Mouse (Mus musculus) heart, embryonic 15.5 days (tissue): ENCODE measurements around the gene Fam184b. TPM values are rescaled to one million over a fixed set of nuclear protein-coding genes. Genes with fewer than 3 reads are reported as not detected.

Experiments
- ATAC-seq: fragments of 200-750 bp; cut with Nextera tagmentation; replicated peaks from 2 replicates; pipeline ENCODE4 v1.8.0; 2017; ENCODE audit warnings: low read depth, moderate TSS enrichment; ENCODE audit not compliant: insufficient number of reproducible peaks, insufficient read depth, low FRiP score
- H3K27ac ChIP-seq: fragments of 300-500 bp; sonication (generic); 2 replicates; pipeline ENCODE4 v1.5.1; 2015; ENCODE audit warnings: mild to moderate bottlenecking, inconsistent platforms
- H3K27me3 ChIP-seq: fragments of 300-500 bp; sonication (generic); 2 replicates; pipeline ENCODE4 v1.6.1; 2015; ENCODE audit warnings: inconsistent platforms
- H3K36me3 ChIP-seq: fragments of 300-500 bp; sonication (generic); 2 replicates; pipeline ENCODE4 v1.6.1; 2015; ENCODE audit warnings: mild to moderate bottlenecking, inconsistent platforms
- H3K4me1 ChIP-seq: fragments of 300-500 bp; sonication (generic); replicated peaks from 2 replicates; pipeline ENCODE4 v1.6.1; 2015; ENCODE audit warnings: inconsistent platforms
- H3K4me2 ChIP-seq: fragments of 300-500 bp; sonication (generic); 2 replicates; pipeline ENCODE4 v1.6.1; 2015; ENCODE audit warnings: inconsistent platforms, mild to moderate bottlenecking, moderate library complexity
- H3K4me3 ChIP-seq: fragments of 300-500 bp; sonication (generic); 2 replicates; pipeline ENCODE4 v1.5.1; 2015; ENCODE audit warnings: mild to moderate bottlenecking, inconsistent platforms
- H3K9ac ChIP-seq: fragments of 300-500 bp; sonication (generic); 2 replicates; pipeline ENCODE4 v1.6.1; 2015; ENCODE audit warnings: mild to moderate bottlenecking, inconsistent platforms
- H3K9me3 ChIP-seq: fragments of 300-500 bp; sonication (generic); replicated peaks from 2 replicates; pipeline ENCODE4 v1.6.1; 2016; ENCODE audit warnings: inconsistent platforms
- WGBS: fragments of 180-500 bp; shearing (Covaris S2); methylation state at CpG from one replicate; pipeline ENCODE4 v1.1.7; 2015; ENCODE audit warnings: mixed read lengths; 5-methylcytosine and 5-hydroxymethylcytosine counted together
- polyA plus RNA-seq: library from polyadenylated mRNA; unstranded; fragments of >200 nt; fragmentation: Nextera tagmentation; extraction: Ambion mirVana; gene quantifications from 2 replicates; pipeline ENCODE4 v1.2.1, GENCODE M21; 2015

Fam184b gene
- polyA plus RNA-seq, 1 experiment from 2014 or later, result 0.24 TPM

GRCm38 (mm10) chr5:45482607-45483006, 156.8 kb downstream of the Fam184b start:
- H3K4me2 ChIP-seq, result no peak overlapping the region
- H3K4me1 ChIP-seq, result no peaks in the 10 kb centered on the region
- H3K36me3 ChIP-seq, result no peaks in the 10 kb centered on the region
- H3K27ac ChIP-seq, result no peak overlapping the region
- H3K9me3 ChIP-seq, result no peaks in the 10 kb centered on the region
- no peak overlapping the region for H3K9ac ChIP-seq
- no peak for ATAC-seq
- 0 out of 2 replicates have a peak, but pooled peaks cover 6% of the 10 kb centered on the region for H3K27me3 ChIP-seq
- no peak overlapping the region for H3K4me3 ChIP-seq
- WGBS, result 54% methylated on average over 3 of the region's 3 CpGs

- Histone ChIP-seq H3K4me3 (no peak overlapping the region), H3K9me3 (no peaks in the 10 kb centered on the region), H3K4me1 (0 out of 2 replicates have a peak, but pooled peaks cover 3% of the 10 kb centered on the region), H3K27ac (no peak overlapping the region), H3K36me3 (no peaks in the 10 kb centered on the region), H3K4me2 (no peak overlapping the region), H3K27me3 (0 out of 2 replicates have a peak, but pooled peaks cover 6% of the 10 kb centered on the region), H3K9ac (no peak overlapping the region)
- whole genome bisulfite sequencing, result 84% methylated on average over 2 of the region's 2 CpGs
- no peak for ATAC-seq
Measured at GRCm38 (mm10) chr5:45481125-45481524, 158.3 kb downstream of the Fam184b start.

GRCm38 (mm10) chr5:45480066-45480465, 159.3 kb downstream of the Fam184b start:
- no peak for ATAC-seq
- H3K27ac ChIP-seq, result no peak overlapping the region
- 76% methylated on average over 1 of the region's 1 CpGs for WGBS

More at GRCm38 (mm10) chr5:45480066-45480465, 159.3 kb downstream of the Fam184b start:
- Histone ChIP-seq H3K4me3 (no peak overlapping the region), H3K9ac (no peak overlapping the region), H3K4me1 (0 out of 2 replicates have a peak, but pooled peaks cover 3% of the 10 kb centered on the region), H3K4me2 (no peak overlapping the region), H3K36me3 (no peaks in the 10 kb centered on the region), H3K27me3 (0 out of 2 replicates have a peak, but pooled peaks cover 6% of the 10 kb centered on the region), H3K9me3 (no peaks in the 10 kb centered on the region)

Other genes with a start within 250 kb of the Fam184b start
- 100 and 106 TPM in 2 replicates for gene Qdpr, start 189.4 kb downstream of the Fam184b start, polyA plus RNA-seq
- gene Clrn2, start 185.9 kb downstream of the Fam184b start, polyA plus RNA-seq, result not detected in 2 replicates
- gene Lap3, start 146.2 kb downstream of the Fam184b start, polyA plus RNA-seq, result 62.5 and 63.9 TPM in 2 replicates
- 149 and 164 TPM in 2 replicates for gene Med28, start 119.4 kb downstream of the Fam184b start, polyA plus RNA-seq
- 27.0 and 31.6 TPM in 2 replicates for gene Ncapg, start 30.3 kb upstream of the Fam184b start, polyA plus RNA-seq
- 15.0 and 15.7 TPM in 2 replicates for gene Lcorl, start 218.0 kb upstream of the Fam184b start, polyA plus RNA-seq